Mouse (Mus musculus) adrenal gland, adult 2 months (tissue): ENCODE data around the gene Rpl34. TPM values are rescaled to one million over a fixed set of nuclear protein-coding genes. Genes with fewer than 3 reads are reported as not detected.

ENCODE experiments used
- DNase-seq: peaks from one replicate; pipeline ENCODE4 v3.0.0; 2021
- polyA plus RNA-seq: library from polyadenylated mRNA; depleted of rRNA; stranded (reverse); fragments of >200 nt; gene quantifications from 2 replicates; pipeline ENCODE4 v1.2.3, GENCODE M21; 2012
- total RNA-seq, 2 experiments: library from RNA; stranded (reverse); gene quantifications; 2 replicates each; pipeline ENCODE4 v1.2.3; 2021

The Rpl34 gene
- total and polyA plus RNA-seq, 3 experiments = 259 to 725 (median 621) TPM

DNA sequence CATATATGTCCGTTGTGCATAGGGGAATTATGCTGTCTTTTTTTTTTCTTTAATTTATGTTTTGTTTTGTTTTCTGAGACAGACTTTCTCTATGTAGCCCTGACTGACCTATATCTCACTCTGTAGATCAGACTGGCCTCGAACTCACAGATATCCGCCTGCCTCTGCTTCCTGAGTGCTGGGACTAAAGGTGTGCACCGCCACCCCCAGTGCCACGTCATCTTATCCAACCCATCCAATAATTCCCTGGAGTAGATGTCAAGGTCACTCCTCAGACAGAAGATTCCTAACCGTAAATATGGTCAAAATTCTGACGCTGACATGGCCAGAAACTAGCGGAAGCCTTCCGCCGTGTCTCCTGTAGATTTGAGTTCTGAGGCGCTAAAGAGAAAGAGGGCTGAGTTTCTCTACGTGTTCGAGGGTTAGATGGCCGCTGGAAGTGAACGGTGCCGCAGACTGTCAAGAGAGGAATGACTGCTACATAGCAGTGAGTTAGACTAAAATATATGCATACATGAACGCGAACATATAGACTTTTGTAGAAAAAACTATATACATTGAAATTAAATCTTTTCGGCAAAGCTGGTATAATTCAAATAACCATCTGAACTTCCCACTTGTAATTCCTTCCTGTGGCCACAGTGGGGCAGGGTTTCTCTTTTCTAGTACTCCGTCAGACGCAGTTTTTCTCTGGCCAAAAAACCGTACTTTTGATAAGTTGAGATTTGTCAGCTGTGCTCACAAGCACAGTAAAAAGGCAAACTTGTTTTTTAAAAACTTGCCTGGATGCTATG lies 15.2 kb downstream of the Rpl34 start:
- peak; percentile 76 for DNase-seq

- DNase-seq = no peak
Measured at GRCm38 (mm10) chr3:130712891-130713290, 17.3 kb downstream of the Rpl34 start.

DNA sequence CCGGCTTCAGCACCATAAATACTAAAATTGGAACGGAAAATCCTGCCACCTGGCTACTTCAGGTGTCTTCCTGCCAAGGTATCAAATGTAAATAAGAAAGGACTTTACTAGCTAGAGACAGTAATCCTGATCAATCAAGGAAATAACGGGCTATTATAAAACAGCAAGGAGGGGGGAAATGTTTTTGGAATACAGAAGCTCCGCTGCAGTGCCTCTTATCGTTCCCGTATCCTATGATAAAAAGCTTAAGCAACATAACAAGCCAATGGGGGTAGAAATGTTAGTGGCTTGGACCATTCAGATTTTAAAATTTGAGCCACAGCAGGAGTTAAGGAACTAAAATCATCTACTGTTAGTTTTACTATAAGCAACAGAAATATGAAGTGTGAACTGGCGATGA lies 20.1 kb downstream of the Rpl34 start:
- no peak for DNase-seq

GRCm38 (mm10) chr3:130708967-130709924 lies 21.0 kb downstream of the Rpl34 start, which contains the start of gene Ostc:
TSS of gene Ostc (minus strand) at chr3:130709444.
- DNase-seq = peak; percentile 96

DNA sequence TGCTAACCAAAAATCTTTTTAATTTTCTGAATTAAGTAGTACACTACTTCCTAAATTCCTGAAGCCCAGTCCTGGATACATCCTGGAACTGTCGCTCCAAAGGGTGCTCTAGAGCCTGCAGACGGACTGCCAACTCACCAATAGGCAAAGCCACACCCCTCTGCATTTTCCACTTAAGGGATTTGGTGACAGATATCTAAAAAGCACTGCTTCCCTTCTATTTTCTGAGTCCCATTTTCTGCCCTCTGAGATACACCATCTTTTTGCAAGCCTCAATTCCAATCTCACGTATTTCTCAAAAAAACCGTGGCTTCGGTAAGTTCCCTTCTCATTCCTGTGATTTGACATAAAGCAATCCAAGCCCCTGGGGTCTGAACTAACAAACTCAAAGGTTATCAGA lies 21.7 kb downstream of the Rpl34 start:
- peak; percentile 33 for DNase-seq

DNA sequence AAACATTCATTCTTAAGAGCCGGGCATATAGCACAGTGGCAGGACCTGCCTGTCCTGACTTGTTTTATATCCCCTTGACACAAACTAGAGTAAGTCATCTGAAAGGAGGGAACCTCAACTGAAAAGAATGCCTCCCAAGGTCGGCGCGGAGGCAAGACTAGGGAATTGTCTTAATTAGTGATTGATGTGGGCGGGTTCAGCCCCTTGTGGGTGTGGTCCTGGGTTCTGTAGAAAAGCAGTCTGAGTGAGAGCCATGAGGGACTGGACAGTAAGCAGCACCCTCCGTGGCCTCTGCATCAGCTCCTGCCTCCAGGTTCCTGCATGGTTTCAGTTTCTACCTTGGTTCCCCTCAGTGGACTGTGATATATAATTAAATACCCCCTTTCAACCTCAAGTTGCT lies 27.9 kb downstream of the Rpl34 start:
- DNase-seq = peak; percentile 35

DNA sequence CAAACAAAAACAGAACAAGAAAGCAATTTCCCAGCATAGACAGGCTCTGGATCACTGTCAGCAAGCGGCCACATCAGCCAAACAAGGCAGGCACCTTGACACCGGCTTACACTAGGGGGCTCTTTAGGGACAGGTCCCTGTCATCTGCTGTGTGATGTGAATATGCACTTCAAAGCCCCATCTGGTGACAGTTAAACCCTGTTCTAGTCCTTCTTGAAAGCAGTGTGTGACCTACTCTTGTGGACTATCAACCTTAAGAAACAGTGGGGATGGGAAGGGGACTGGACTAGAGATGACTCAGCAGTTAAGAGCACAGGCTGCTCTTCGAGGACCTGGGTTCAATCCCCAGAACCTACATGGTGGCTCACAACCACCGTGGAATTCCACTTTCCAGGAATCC lies 32.6 kb downstream of the Rpl34 start:
- DNase-seq = no peak

GRCm38 (mm10) chr3:130694705-130695104 lies 35.5 kb downstream of the Rpl34 start:
- no peak for DNase-seq

DNA sequence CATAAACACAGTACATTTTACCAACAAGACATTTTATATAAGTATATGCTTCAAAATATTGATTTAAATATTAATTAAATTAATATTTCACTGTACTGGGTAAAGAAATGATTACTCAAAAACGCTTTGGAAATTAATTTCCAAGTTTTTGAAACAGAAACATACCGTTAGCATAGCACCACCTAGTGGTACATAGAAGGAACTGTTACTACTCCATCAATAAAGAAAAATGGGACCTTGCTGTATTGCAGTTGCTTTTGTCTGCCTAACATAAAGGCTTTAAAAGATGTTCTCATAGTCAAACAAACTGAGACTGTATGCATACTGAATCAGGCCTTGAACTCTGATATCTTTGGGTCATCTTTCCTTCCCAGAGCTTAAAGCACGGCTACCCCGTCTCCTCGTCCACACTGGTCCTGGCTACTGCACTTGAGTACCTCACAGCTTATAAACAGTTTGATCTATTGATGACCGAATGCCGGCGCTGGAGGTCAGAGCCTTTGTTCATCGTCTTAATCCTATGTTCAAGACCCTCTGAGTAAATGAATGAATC lies 36.1 kb downstream of the Rpl34 start:
- DNase-seq = no peak

GRCm38 (mm10) chr3:130691596-130692170 lies 38.5 kb downstream of the Rpl34 start:
- no peak for DNase-seq

DNA sequence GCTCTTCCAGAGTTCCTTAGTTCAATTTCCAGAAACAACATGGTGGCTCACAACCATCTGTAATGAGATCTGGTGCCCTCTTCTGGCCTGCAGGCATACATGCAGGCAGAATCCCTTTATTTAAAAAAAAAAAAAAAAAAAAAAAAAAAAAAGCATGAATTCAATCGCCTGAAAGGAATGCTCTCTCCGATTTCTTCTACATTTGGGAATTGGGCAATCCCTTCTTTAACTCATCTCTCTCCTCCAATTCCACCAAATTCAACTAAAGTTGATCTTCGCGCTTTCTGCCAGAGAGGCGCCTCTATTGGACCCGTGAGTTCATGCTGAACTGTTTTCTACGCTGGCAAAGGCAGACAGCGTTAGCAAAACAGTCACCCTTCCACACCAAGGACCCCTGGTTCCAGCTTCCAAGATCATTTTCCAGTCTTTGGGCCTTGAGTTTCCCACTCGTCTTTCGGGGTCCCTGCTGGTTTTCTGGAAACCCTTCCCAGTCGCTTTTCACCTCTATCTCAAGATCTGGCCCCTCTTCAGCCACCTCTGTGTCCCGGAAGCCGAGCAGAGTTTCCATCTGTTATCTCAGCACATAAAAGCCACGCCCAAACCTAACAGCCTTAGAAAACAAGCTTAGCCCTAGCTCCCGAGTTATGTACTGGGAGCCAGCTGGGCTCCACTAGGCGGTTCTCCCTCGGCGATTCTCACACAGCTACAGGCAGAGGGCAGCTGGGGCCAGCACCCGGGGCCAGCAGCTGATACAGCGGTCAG lies 39.2 kb downstream of the Rpl34 start:
- peak; percentile 53 for DNase-seq

- DNase-seq = peak; percentile 76
Measured at GRCm38 (mm10) chr3:130689630-130690029, 40.6 kb downstream of the Rpl34 start.

GRCm38 (mm10) chr3:130687051-130687450 lies 43.1 kb downstream of the Rpl34 start:
- no peak for DNase-seq

DNA sequence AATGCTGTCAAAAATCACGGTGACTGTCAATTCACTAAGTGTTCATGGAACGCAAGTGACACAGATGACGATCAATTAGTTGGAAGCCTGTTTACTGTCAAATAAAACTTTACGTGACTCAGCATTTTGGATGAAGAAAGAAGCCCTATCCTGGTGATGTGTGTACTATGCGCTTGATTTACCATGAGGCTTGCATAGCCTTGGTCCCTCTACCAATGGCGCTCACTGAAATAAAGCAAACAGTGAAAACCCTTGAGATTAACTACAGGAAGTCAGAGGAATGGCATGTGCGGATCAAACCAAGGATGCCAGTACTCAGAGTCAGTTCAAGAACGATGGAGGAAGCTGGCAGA lies 45.2 kb downstream of the Rpl34 start:
- DNase-seq = no peak

- DNase-seq = no peak
Measured at GRCm38 (mm10) chr3:130684276-130685013, 45.8 kb downstream of the Rpl34 start.

DNA sequence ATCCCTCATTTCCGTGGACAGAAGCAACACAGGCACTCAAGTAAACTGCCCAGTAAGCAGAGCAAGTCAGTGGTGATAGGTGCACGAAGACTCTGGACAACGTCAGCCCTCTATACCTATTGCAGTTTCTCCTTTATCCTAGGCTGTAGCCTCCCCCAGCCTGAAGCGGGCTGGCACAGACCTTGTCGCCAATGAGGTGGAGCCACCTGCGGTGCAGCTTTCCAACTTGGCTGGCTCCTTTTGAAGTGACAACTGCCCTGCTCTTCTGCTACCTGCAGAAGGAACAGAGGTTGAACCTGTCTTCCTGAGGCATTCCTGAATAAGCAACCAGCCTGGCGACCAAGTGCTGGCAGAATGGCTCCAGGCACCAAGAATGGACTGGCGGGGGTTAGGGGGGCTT lies 46.4 kb downstream of the Rpl34 start:
- no peak for DNase-seq

- DNase-seq = no peak
Measured at GRCm38 (mm10) chr3:130682183-130682582, 48.0 kb downstream of the Rpl34 start.

- DNase-seq = no peak
Measured at GRCm38 (mm10) chr3:130681226-130681625, 49.0 kb downstream of the Rpl34 start.

DNA sequence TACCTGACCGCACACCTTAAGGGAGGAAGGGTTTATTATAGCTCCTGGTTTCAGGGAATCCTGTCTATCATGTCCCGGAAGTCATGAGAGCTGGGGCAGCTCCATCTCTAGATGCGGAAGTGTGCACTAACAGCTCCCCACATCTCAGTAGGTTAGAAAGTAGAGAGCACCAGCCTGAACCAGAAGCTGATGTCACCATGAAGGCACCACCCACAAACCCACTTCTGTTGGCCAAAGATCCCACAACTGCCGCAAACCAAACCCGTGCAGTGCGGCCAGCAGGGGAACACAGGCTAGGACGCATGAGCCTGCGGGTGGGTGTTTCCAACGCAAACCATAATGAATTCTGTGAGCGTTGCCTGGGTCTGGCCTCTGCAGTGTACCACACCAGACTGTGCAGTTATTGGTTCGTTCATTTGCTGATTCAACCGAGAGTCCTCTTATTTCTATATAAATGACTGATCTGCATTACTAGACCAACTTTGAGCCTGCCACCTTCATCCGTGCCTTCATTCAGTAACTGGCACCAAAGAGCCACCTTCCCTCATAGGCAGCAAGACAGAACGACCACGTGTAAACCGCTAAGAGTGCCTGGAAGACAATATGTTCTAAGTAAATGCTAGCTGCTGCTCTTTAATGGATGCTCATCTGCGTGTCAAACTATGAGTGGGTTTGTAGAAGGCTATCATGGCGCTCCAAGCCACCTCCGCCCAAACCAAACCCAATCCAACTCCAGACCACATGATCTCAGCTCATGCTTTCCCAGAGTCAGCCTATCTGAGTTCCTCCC lies 52.3 kb downstream of the Rpl34 start:
- DNase-seq = no peak
